Mouse (Mus musculus) ES-Bruce4 (cell line): ENCODE measurements around the gene Ssna1. TPM values are rescaled to one million over a fixed set of nuclear protein-coding genes. Genes with fewer than 3 reads are reported as not detected.

Experiments
- H3K27ac ChIP-seq: 2 replicates; pipeline ENCODE4 v1.5.1; 2012; ENCODE audit warnings: low read length, inconsistent platforms; ENCODE audit not compliant: insufficient read depth
- H3K27me3 ChIP-seq: 2 replicates; pipeline ENCODE4 v1.6.1; 2012; ENCODE audit warnings: mild to moderate bottlenecking, low read length, inconsistent platforms; ENCODE audit not compliant: control insufficient read depth, poor library complexity, insufficient read depth, severe bottlenecking
- H3K36me3 ChIP-seq: 2 replicates; pipeline ENCODE4 v1.6.1; 2012; ENCODE audit warnings: inconsistent platforms, mild to moderate bottlenecking, low read length, moderate library complexity; ENCODE audit not compliant: control insufficient read depth, poor library complexity, insufficient read depth, severe bottlenecking
- H3K4me1 ChIP-seq: one replicate; pipeline ENCODE4 v1.8.1; 2011; ENCODE audit warnings: low read length; ENCODE audit not compliant: control insufficient read depth, insufficient read depth
- H3K4me3 ChIP-seq: 2 replicates; pipeline ENCODE4 v1.5.1; 2011; ENCODE audit warnings: low read depth, mild to moderate bottlenecking, low read length
- H3K9ac ChIP-seq: 2 replicates; pipeline ENCODE4 v1.6.1; 2012; ENCODE audit warnings: low read depth, mild to moderate bottlenecking, inconsistent platforms; ENCODE audit not compliant: poor library complexity, severe bottlenecking
- H3K9me3 ChIP-seq: replicated peaks from 2 replicates; pipeline ENCODE4 v1.6.1; 2012; ENCODE audit warnings: mild to moderate bottlenecking, low read length, inconsistent platforms; ENCODE audit not compliant: control insufficient read depth, poor library complexity, insufficient read depth, severe bottlenecking
- CTCF ChIP-seq: IDR thresholded peaks from one replicate; pipeline ENCODE4 v1.8.1; 2011; ENCODE audit warnings: low read depth, low read length
- EP300 ChIP-seq: IDR thresholded peaks from 2 replicates; pipeline ENCODE4 v1.6.1; 2011; ENCODE audit warnings: low read depth, low read length; ENCODE audit not compliant: insufficient read depth
- POLR2A ChIP-seq: IDR thresholded peaks from one replicate; pipeline ENCODE4 v1.8.1; 2011; ENCODE audit warnings: low read length; ENCODE audit not compliant: insufficient read depth
- polyA plus RNA-seq: library from polyadenylated mRNA; stranded (reverse); fragments of >200 nt; gene quantifications from 2 replicates; pipeline ENCODE4 v1.2.4, GENCODE M21; 2011; ENCODE audit warnings: low read depth; ENCODE audit not compliant: missing spikeins, insufficient read depth, insufficient read length

Gene Ssna1
- polyA plus RNA-seq, 1 experiment, result 49.1 TPM

DNA sequence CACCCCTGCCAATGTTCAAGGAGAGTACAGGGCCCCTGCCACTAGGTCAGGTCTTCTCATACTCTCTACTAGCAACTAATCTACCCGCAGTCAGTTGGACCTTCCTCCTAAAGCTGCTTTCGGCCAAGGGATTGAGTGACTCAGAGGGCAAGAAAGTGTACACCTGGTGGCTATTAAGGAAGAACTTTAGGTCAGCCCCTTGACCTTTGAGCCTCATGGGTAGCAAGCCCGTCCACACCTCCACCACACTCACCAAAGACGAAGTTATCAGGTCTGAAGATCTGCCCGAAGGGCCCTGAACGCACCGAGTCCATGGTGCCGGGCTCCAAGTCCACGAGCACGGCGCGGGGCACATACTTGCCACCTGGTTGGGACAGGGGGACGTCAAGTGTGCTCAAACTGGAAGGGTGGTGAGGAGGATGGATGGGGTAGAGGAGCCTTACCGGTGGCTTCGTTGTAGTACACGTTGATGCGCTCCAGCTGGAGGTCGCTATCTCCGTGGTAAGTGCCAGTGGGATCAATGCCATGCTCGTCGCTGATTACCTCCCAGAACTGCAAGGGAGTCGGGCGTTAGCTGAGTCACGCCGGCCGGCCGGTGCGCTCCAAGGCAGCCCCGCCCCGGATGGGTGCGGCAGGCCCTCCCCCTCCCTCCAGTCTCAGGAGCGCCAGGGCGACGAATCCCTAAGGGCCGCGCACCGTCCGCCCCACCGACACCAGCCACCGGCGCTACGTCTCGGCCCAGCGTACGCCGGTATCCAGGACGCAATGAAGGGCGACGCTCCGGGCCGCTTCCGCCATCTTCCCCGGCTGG lies 48.4 kb downstream of the Ssna1 start:
- no peaks in the 10 kb centered on the region for H3K9me3 ChIP-seq
- TF ChIP-seq POLR2A (no peak), EP300 (0 out of 2 replicates have a peak, but pooled peaks have one; percentile 45), CTCF (no peak)
- H3K4me1 ChIP-seq, result no peaks in the 10 kb centered on the region
- peak overlapping the region; percentile 92 for H3K4me3 ChIP-seq
- no peaks in the 10 kb centered on the region for H3K27me3 ChIP-seq
- H3K27ac ChIP-seq, result peak overlapping the region; percentile 80
- H3K36me3 ChIP-seq, result peaks cover 14% of the 10 kb centered on the region
- peak overlapping the region; percentile 85 for H3K9ac ChIP-seq

DNA sequence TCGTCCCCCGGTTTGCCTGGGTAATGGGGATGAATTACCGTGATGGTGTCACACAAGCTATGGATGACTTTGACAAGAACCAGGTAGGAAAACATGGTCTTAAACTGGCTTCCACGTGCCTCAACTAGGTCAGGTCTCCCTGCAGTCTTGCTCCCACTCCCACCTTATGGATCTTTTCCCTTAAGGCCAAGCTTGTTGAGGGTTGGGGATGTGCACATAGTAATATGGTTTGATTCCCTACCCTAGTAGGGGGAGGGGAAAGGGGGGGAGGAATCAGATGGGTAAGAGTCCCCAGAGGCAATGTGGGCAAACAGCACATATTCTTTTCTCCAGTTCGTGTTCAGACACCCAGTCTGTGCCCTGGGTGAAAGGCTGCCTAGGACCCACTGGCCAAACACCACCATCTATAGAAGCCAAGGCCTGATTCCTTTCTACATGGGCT lies 50.9 kb downstream of the Ssna1 start:
- Histone ChIP-seq H3K9ac (no peak overlapping the region), H3K4me3 (no peak overlapping the region), H3K36me3 (peaks cover 14% of the 10 kb centered on the region), H3K9me3 (no peaks in the 10 kb centered on the region), H3K4me1 (no peaks in the 10 kb centered on the region), H3K27me3 (no peaks in the 10 kb centered on the region), H3K27ac (no peak overlapping the region; the same call in 1 of the 2 replicates)
- TF ChIP-seq CTCF (no peak), EP300 (no peak), POLR2A (no peak)

Other genes starting within 250 kb of the Ssna1 start
- 11.3 and 14.9 TPM in 2 replicates for gene Nsmf, start 218.1 kb downstream of the Ssna1 start, polyA plus RNA-seq
- gene Entpd8, start 192.1 kb downstream of the Ssna1 start, polyA plus RNA-seq, result not detected in 2 replicates
- gene Noxa1, start 177.3 kb downstream of the Ssna1 start, polyA plus RNA-seq, result not detected in 2 replicates
- gene Nrarp, start 91.7 kb downstream of the Ssna1 start, polyA plus RNA-seq, result 9.8 and 10.2 TPM in 2 replicates
- 4.5 and 6.9 TPM in 2 replicates for gene Tor4a, start 75.6 kb downstream of the Ssna1 start, polyA plus RNA-seq
- gene Nelfb, start 60.9 kb downstream of the Ssna1 start, polyA plus RNA-seq, result 36.1 and 41.0 TPM in 2 replicates
- gene Stpg3, start 57.8 kb downstream of the Ssna1 start, polyA plus RNA-seq, result not detected in 2 replicates
- gene Fam166a, start 53.7 kb downstream of the Ssna1 start, polyA plus RNA-seq, result 1.8 TPM in 1 of 2 replicates, not detected in the other
- gene Tubb4b, start 47.7 kb downstream of the Ssna1 start, polyA plus RNA-seq, result 605 and 629 TPM in 2 replicates
- gene Slc34a3, start 38.1 kb downstream of the Ssna1 start, polyA plus RNA-seq, result 1.0 and 1.1 TPM in 2 replicates
- 0.55 TPM in 1 of 2 replicates, not detected in the other for gene Rnf224, start 35.7 kb downstream of the Ssna1 start, polyA plus RNA-seq
- 7.3 and 11.3 TPM in 2 replicates for gene Rnf208, start 30.2 kb downstream of the Ssna1 start, polyA plus RNA-seq
- gene Cysrt1, start 30.0 kb downstream of the Ssna1 start, polyA plus RNA-seq, result not detected in 2 replicates
- gene AL732309.1, start 25.6 kb downstream of the Ssna1 start, polyA plus RNA-seq, result not detected in 2 replicates
- gene Tmem203, start 17.0 kb downstream of the Ssna1 start, polyA plus RNA-seq, result 7.6 and 7.7 TPM in 2 replicates
- gene Tprn, start 9.8 kb downstream of the Ssna1 start, polyA plus RNA-seq, result 12.3 and 16.9 TPM in 2 replicates
- 72.4 and 76.0 TPM in 2 replicates for gene Anapc2, start within 50 bp of the Ssna1 start, polyA plus RNA-seq
- not detected in 2 replicates for gene Tmem210, start 15.7 kb upstream of the Ssna1 start, polyA plus RNA-seq
- not detected in 2 replicates for gene Lrrc26, start 17.5 kb upstream of the Ssna1 start, polyA plus RNA-seq
- 2.7 and 4.2 TPM in 2 replicates for gene Grin1, start 46.7 kb upstream of the Ssna1 start, polyA plus RNA-seq
- 45.6 and 57.3 TPM in 2 replicates for gene Man1b1, start 59.9 kb upstream of the Ssna1 start, polyA plus RNA-seq
- gene Dpp7, start 83.9 kb upstream of the Ssna1 start, polyA plus RNA-seq, result 27.8 and 29.4 TPM in 2 replicates
- 49.8 and 51.1 TPM in 2 replicates for gene Uap1l1, start 93.2 kb upstream of the Ssna1 start, polyA plus RNA-seq
- gene Sapcd2, start 99.9 kb upstream of the Ssna1 start, polyA plus RNA-seq, result 19.2 and 22.4 TPM in 2 replicates
- 4.2 and 5.6 TPM in 2 replicates for gene Entpd2, start 123.4 kb upstream of the Ssna1 start, polyA plus RNA-seq
- gene Npdc1, start 126.9 kb upstream of the Ssna1 start, polyA plus RNA-seq, result 29.7 and 40.9 TPM in 2 replicates
- not detected in 2 replicates for gene Fut7, start 150.8 kb upstream of the Ssna1 start, polyA plus RNA-seq
- 14.0 and 14.2 TPM in 2 replicates for gene Abca2, start 156.3 kb upstream of the Ssna1 start, polyA plus RNA-seq
- gene Clic3, start 184.4 kb upstream of the Ssna1 start, polyA plus RNA-seq, result not detected in 2 replicates
- gene Paxx, start 188.7 kb upstream of the Ssna1 start, polyA plus RNA-seq, result 3.7 and 5.7 TPM in 2 replicates
- 0.57 TPM in 1 of 2 replicates, not detected in the other for gene Ptgds, start 197.6 kb upstream of the Ssna1 start, polyA plus RNA-seq
- gene Lcn12, start 221.5 kb upstream of the Ssna1 start, polyA plus RNA-seq, result not detected in 2 replicates
- gene Fbxw5, start 228.3 kb upstream of the Ssna1 start, polyA plus RNA-seq, result 16.4 and 18.4 TPM in 2 replicates
- gene C8g, start 229.3 kb upstream of the Ssna1 start, polyA plus RNA-seq, result 3.5 and 4.9 TPM in 2 replicates